Mouse (Mus musculus): ENCODE data around the gene Oasl2.
"Not testable (repeated sequence)": the region's sequence is repeated elsewhere in the genome, so short reads cannot be mapped to it uniquely, and the experiment has no call there.

The Oasl2 gene

GRCm38 (mm10) chr5:114896688-114897373 lies at the start of gene Oasl2:
Oasl2 (plus strand) TSS chr5:114896936.
- in situ Hi-C loops (cut with MboI): no loop called here

DNA sequence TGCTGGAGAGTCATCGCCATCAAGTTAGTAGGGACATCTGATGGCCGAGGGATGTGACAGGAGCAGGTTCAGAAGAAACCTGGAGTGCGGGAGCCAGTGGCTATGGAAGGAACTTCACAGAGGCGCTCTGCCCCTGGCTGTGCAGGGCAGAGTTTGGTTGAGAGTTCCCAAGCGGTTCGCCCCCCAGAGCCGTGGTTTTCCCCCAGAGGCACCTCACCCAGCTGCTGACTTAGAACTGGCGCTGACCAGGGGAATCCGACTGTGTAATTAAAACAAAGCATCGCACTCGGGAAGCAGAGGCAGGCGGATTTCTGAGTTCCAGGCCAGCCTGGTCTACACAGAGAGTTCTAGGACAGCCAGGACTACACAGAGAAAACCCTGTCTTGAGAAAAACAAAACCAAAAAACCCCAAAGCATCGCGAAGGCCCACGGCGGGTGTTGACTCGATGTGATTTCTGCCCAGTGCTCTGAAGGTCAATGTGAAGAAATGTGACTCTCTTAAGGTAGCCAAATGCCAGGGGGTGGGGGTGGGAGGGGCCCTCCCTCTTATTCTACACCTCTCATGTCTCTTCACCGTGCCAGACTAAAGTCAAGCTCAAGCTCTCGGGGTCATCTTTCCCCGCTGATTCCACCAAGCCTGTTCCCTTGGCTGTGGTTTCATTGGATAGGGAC lies 45.0 kb upstream of the Oasl2 start:
- in situ Hi-C loops (cut with MboI): no loop called here

DNA sequence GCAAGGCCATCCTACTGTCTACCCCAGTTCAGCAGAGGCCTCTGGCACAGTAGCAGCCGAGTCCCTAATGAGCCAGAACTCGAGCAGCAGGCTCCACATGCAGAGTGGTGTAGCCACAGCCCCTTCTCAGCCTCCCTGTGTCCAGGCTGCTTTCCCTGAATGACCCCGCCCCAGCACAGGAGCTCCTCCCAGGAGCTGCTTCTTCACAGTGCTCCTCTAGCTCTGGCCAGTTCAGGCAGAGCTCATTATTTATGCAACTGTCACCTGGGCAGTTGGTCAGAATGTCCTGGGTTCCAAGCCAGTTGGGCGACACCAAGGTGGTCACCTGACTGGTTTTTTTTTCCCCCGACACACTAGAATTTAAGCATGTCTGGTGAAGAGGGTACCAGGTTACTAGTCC lies 43.4 kb upstream of the Oasl2 start, which contains the start of gene 4930519G04Rik:
TSS of gene 4930519G04Rik (plus strand) at position 301 of the 400 bp plus-strand sequence.
- in situ Hi-C loops (cut with MboI): not testable (repeated sequence)

DNA sequence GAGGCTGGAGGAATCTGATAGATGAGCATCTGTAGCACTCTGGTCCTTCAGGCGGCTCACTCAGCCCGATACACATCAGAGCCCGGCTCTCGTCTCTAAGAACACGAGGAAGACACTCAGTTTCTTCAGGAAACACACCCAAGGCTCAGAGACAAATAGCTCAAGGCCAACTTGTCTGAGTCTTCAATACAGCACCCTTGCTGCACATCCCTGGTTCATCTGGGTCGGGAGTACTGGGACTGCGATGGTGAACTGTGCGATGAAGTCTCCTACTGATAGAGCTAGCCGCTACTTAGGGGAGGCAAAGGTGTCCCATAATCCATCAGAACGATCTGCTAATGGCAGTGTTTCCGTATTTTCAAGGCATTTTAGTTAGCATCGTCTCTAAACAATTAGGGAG lies 38.2 kb upstream of the Oasl2 start, which contains the start of gene Gm9936:
TSS of gene Gm9936 (minus strand) at position 101 of the 400 bp plus-strand sequence.
- in situ Hi-C loops (cut with MboI): no loop called here

DNA sequence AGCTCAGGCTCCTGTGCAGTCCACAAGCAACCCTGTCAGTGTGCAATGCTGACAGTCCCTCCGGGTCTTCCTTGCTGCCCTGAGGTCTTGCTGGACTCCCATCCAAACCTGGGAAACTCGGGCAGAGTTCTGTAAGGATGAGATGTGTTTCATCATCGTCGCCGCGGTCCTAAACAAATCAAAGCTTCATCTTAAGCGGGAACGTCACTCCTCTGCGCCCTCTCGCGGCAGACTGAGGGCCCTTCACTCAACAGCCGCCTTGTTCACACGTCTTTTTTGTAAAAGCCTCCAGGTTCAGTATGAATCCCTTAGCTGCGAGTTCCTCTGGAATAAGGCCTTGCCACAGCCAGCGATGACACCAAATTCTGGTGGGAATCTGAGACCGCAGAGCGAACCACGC lies 37.5 kb upstream of the Oasl2 start:
- in situ Hi-C loops (cut with MboI): no loop called here

DNA sequence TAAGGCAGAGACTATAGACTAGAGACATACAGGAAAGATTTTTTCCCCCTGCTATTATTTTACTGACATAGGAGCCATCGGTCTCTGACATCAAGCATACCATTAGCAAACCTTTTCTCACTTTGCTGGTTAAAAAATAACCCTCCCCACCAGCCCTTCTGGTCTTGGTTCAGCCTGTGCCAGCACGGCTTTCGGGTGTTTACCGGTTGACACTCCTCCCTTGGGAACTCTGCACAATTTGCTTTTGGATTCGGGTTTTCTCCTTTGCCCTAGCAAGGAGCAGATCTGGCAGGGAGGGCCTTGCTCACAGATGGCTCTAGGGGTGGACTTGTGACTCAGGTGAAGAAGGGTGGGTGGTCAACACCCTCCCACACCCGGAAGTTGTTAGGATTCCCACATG lies 35.0 kb upstream of the Oasl2 start:
- in situ Hi-C loops (cut with MboI): no loop called here

DNA sequence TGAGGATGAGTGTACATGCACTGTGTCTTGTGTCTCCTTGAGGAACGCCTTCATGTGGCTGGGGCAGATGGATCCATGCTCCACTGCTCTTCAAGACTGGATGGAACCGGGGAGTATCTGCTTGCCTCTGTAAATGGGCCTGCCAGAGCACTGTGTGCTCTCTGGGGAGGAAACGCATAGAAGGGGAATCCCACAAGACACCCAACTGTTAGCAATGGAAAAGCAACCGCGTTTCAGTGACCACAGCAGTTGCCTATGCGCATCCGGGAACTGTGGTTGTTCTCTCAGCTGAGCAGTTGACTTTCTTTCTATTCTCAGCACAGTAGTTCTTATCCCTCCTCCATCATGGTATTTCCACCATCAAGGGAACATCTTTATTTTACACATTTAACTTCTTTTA lies 31.9 kb upstream of the Oasl2 start:
- in situ Hi-C loops (cut with MboI): no loop called here

DNA sequence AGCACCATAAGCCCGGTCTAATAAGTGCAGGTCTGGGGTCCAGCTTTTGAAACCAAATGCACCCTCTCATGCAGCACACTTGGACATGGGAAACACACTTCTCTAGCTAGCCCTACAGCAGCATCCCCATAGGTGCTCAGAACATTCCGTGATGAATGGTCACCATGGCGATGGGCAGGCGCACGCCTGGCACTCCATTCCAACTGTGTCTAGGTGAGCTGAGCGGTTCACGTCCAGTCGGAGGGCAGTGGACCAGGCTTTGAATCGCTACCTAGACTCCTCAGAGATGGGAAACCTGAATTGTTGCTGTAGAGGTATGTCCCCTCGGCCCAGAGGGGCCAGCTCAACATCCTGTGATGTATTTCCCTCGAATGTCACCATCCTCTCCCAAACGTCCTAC lies 31.5 kb upstream of the Oasl2 start:
- in situ Hi-C loops (cut with MboI): no loop called here

GRCm38 (mm10) chr5:114875858-114876257 lies 20.9 kb upstream of the Oasl2 start:
- in situ Hi-C loops (cut with MboI): no loop called here

- in situ Hi-C loops (cut with MboI): no loop called here
These were observed 20.4 kb upstream of the Oasl2 start for GRCm38 (mm10) chr5:114876331-114876730.

- in situ Hi-C loops (cut with MboI): no loop called here
These were observed 19.2 kb upstream of the Oasl2 start for GRCm38 (mm10) chr5:114877487-114877886.

DNA sequence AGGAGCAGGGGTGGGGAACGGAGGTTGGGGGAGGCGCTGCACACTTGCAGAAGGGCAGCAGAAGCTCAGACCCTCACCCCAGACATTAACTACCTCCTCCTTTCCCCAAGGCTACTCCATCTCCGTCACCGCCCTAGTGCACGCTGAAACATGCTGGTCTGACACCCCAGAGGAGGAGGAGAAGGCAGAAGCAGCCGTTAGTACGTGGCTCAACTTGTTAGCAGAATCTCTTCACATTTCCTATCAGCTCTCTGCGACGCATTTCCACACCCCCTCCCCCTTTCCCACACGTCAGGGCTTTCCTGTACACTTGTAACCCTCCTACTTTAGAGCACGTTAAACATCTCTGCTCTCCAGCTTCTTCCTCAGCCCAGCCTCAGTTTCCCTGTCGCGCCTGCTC lies 17.3 kb upstream of the Oasl2 start:
- in situ Hi-C loops (cut with MboI): no loop called here

DNA sequence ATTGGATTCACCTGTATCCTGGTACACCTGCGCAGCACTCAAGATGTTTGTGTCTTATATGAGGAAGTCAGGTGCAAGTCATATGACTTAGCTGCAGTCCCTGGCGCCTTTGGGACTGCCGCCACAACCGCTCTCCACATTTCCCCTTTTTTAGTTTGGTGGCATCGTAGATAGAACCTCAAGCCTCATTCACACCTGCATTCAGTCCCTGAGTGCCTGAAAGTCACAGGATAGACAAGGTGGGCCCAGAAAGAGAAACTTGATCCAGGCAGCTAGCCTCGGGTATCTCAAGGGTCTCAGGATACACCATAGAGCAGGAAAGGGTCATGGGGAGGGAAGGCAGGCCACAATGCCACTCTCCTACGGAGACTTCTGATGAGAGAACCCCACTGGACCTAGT lies 14.4 kb upstream of the Oasl2 start:
- in situ Hi-C loops (cut with MboI): not testable (repeated sequence)

- in situ Hi-C loops (cut with MboI): no loop called here
These were observed 13.7 kb upstream of the Oasl2 start for GRCm38 (mm10) chr5:114883022-114883421.

- in situ Hi-C loops (cut with MboI): no loop called here
These were observed 9.9 kb upstream of the Oasl2 start for GRCm38 (mm10) chr5:114886801-114887200.

GRCm38 (mm10) chr5:114888995-114889394 lies 7.7 kb upstream of the Oasl2 start:
- in situ Hi-C loops (cut with MboI): no loop called here

DNA sequence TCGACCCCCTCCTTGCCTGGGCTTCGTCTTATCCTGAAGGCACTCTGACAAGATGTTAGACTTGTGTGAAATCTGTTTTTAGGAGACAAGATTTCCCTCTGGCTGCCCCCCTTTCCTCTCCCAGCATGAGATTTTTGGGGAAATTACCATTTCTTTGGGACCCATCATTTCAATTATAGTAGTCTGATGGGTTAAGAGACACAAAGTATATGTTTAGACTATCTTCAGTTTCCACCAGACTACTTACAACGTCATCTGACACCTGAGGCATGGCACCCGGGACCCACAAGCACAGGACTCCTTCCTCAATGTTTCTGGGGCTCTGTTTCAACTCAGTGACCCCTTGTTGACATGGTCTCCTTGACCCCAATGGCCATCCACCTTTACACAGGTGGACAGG lies 1.2 kb upstream of the Oasl2 start:
- in situ Hi-C loops (cut with MboI): no loop called here

- in situ Hi-C loops (cut with MboI): no loop called here
These were observed 648 bp downstream of the Oasl2 start for GRCm38 (mm10) chr5:114897374-114897793.

- in situ Hi-C loops (cut with MboI): no loop called here
These were observed 2.1 kb downstream of the Oasl2 start for GRCm38 (mm10) chr5:114898857-114899256.

GRCm38 (mm10) chr5:114902413-114902812 lies 5.7 kb downstream of the Oasl2 start:
- in situ Hi-C loops (cut with MboI): no loop called here

- in situ Hi-C loops (cut with MboI): no loop called here
These were observed 12.0 kb downstream of the Oasl2 start for GRCm38 (mm10) chr5:114908598-114909305.

DNA sequence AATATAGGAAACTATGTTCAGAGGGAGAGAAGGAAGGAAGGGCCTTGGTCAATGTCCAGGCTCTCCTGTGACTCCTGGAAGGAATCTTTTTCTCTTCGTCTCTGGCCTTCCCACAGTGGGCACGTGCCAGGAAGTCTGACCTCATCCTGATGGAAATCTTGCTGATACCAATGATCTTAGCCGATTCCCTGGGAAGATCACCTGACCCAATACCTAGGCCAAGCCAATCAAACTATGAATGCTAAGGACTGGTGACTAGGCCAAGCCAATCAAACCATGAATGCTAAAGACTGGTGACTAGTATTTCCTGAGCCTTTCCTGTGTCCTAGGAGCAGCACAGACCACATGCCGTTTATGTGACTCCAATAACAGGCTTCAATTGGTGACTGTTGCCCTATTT lies 16.9 kb downstream of the Oasl2 start:
- in situ Hi-C loops (cut with MboI): no loop called here

GRCm38 (mm10) chr5:114914855-114915254 lies 18.1 kb downstream of the Oasl2 start:
- in situ Hi-C loops (cut with MboI): no loop called here

Data from mature B cell (primary cell).